Mouse (Mus musculus): ENCODE data around the gene Cldn4.

Gene Cldn4

GRCm38 (mm10) chr5:134929988-134930387 is 16.7 kb downstream of the Cldn4 start:
- no peak for DNase-seq

GRCm38 (mm10) chr5:134926726-134927125 is 20.0 kb downstream of the Cldn4 start:
- DNase-seq: no peak

- DNase-seq: no peak
Observed at GRCm38 (mm10) chr5:134923141-134923540, 23.6 kb downstream of the Cldn4 start.

- peak in 1 of 2 experiments; percentile 37 for DNase-seq
Observed at GRCm38 (mm10) chr5:134921106-134921505, 25.6 kb downstream of the Cldn4 start.

- DNase-seq: peak; percentile 89 to 91
Observed at GRCm38 (mm10) chr5:134920106-134920687, 26.5 kb downstream of the Cldn4 start.

GRCm38 (mm10) chr5:134919097-134919496 is 27.6 kb downstream of the Cldn4 start:
- DNase-seq: peak; percentile 58 to 68

GRCm38 (mm10) chr5:134918071-134918832 is 28.5 kb downstream of the Cldn4 start:
- peak; percentile 75 to 81 for DNase-seq

GRCm38 (mm10) chr5:134915311-134915710 is 31.4 kb downstream of the Cldn4 start, which contains the start of gene Cldn13:
TSS of gene Cldn13 (minus strand) at chr5:134915526.
- no peak for DNase-seq

- no peak for DNase-seq
Observed at GRCm38 (mm10) chr5:134914510-134914909, 32.2 kb downstream of the Cldn4 start.

GRCm38 (mm10) chr5:134913753-134914152 is 33.0 kb downstream of the Cldn4 start:
- no peak for DNase-seq

GRCm38 (mm10) chr5:134913352-134913751 is 33.4 kb downstream of the Cldn4 start:
- no peak for DNase-seq

GRCm38 (mm10) chr5:134911901-134912300 is 34.8 kb downstream of the Cldn4 start:
- DNase-seq: no peak

GRCm38 (mm10) chr5:134907135-134907534 is 39.6 kb downstream of the Cldn4 start:
- DNase-seq: peak; percentile 99

- no peak for DNase-seq
Observed at GRCm38 (mm10) chr5:134906633-134907032, 40.1 kb downstream of the Cldn4 start, which contains the start of gene Tmem270. TSS of gene Tmem270 (minus strand) at chr5:134906733.

GRCm38 (mm10) chr5:134901644-134902027 is 45.1 kb downstream of the Cldn4 start:
- DNase-seq: peak in 1 of 2 experiments; percentile 42

- peak; percentile 75 for DNase-seq
Observed at GRCm38 (mm10) chr5:134901012-134901643, 45.6 kb downstream of the Cldn4 start.

GRCm38 (mm10) chr5:134897596-134897995 is 49.1 kb downstream of the Cldn4 start:
- DNase-seq: peak in 1 of 2 experiments; percentile 20

GRCm38 (mm10) chr5:134896965-134897364 is 49.8 kb downstream of the Cldn4 start:
- peak in 1 of 2 experiments; percentile 56 for DNase-seq

GRCm38 (mm10) chr5:134895291-134895690 is 51.4 kb downstream of the Cldn4 start:
- no peak for DNase-seq

All from cerebellum, postnatal 10 days (tissue).